Mouse (Mus musculus): ENCODE data around the gene Nudt3.
A peak's percentile ranks its signal among the peaks of the same experiment; 100 is the strongest.
"Not testable (repeated sequence)": the region's sequence is repeated elsewhere in the genome, so short reads cannot be mapped to it uniquely, and the experiment has no call there.

Gene Nudt3

GRCm38 (mm10) chr17:27635575-27635903, 12.2 kb upstream of the Nudt3 start:
- DNase-seq (ENCODE audit: low spot score in 2 of 2): not testable (repeated sequence)

- DNase-seq (ENCODE audit: low spot score in 2 of 2): peak; percentile 86 to 91
Measured at GRCm38 (mm10) chr17:27634871-27635574, 11.7 kb upstream of the Nudt3 start, which contains the start of gene RPS10-NUDT3. Gene RPS10-NUDT3 (minus strand): TSS chr17:27635222.

GRCm38 (mm10) chr17:27629249-27630020, 6.1 kb upstream of the Nudt3 start:
- peak; percentile 67 to 89 for DNase-seq (ENCODE audit: low spot score in 2 of 2)

GRCm38 (mm10) chr17:27628376-27628775, 5.1 kb upstream of the Nudt3 start:
- DNase-seq (ENCODE audit: low spot score in 2 of 2): no peak

- DNase-seq (ENCODE audit: low spot score in 2 of 2): no peak
Measured at GRCm38 (mm10) chr17:27627451-27627850, 4.2 kb upstream of the Nudt3 start.

GRCm38 (mm10) chr17:27626681-27627080, 3.4 kb upstream of the Nudt3 start:
- DNase-seq (ENCODE audit: low spot score in 2 of 2): no peak

GRCm38 (mm10) chr17:27625455-27626251, 2.4 kb upstream of the Nudt3 start:
- DNase-seq (ENCODE audit: low spot score in 2 of 2): no peak

- peak; percentile 66 to 76 for DNase-seq (ENCODE audit: low spot score in 2 of 2)
Measured at GRCm38 (mm10) chr17:27622611-27623359, 510 bp downstream of the Nudt3 start.

GRCm38 (mm10) chr17:27621705-27622531, 1.4 kb downstream of the Nudt3 start:
- DNase-seq (ENCODE audit: low spot score in 2 of 2): peak; percentile 35 to 42

- no peak for DNase-seq (ENCODE audit: low spot score in 2 of 2)
Measured at GRCm38 (mm10) chr17:27621161-27621560, 2.1 kb downstream of the Nudt3 start.

- DNase-seq (ENCODE audit: low spot score in 2 of 2): no peak
Measured at GRCm38 (mm10) chr17:27615388-27615787, 7.9 kb downstream of the Nudt3 start.

GRCm38 (mm10) chr17:27613016-27613415, 10.3 kb downstream of the Nudt3 start:
- DNase-seq (ENCODE audit: low spot score in 2 of 2): no peak

GRCm38 (mm10) chr17:27611994-27612393, 11.3 kb downstream of the Nudt3 start:
- DNase-seq (ENCODE audit: low spot score in 2 of 2): no peak

- DNase-seq (ENCODE audit: low spot score in 2 of 2): no peak
Measured at GRCm38 (mm10) chr17:27611519-27611884, 11.8 kb downstream of the Nudt3 start.

GRCm38 (mm10) chr17:27610679-27611518, 12.4 kb downstream of the Nudt3 start:
- no peak for DNase-seq (ENCODE audit: low spot score in 2 of 2)

- no peak for DNase-seq (ENCODE audit: low spot score in 2 of 2)
Measured at GRCm38 (mm10) chr17:27609576-27609975, 13.7 kb downstream of the Nudt3 start.

GRCm38 (mm10) chr17:27603522-27604234, 19.6 kb downstream of the Nudt3 start:
- DNase-seq (ENCODE audit: low spot score in 2 of 2): peak in 1 of 2 experiments; percentile 64

- DNase-seq (ENCODE audit: low spot score in 2 of 2): no peak
Measured at GRCm38 (mm10) chr17:27603036-27603435, 20.3 kb downstream of the Nudt3 start.

- no peak for DNase-seq (ENCODE audit: low spot score in 2 of 2)
Measured at GRCm38 (mm10) chr17:27600869-27601268, 22.4 kb downstream of the Nudt3 start.
